Mouse (Mus musculus) midbrain, embryonic 16.5 days (tissue): Measurements from ENCODE around the gene AI661453. TPM values are rescaled to one million over a fixed set of nuclear protein-coding genes. Genes with fewer than 3 reads are reported as not detected.

Experiments used
- ATAC-seq: fragments of 200-750 bp; cut with Nextera tagmentation; 2 replicates; pipeline ENCODE4 v1.8.0; 2017; ENCODE audit warnings: moderate TSS enrichment
- H3K27ac ChIP-seq: fragments of 300-500 bp; sonication (generic); 2 replicates; pipeline ENCODE4 v1.5.1; 2014; ENCODE audit warnings: mild to moderate bottlenecking, low read length, mixed read lengths
- H3K27me3 ChIP-seq: fragments of 300-500 bp; sonication (generic); 2 replicates; pipeline ENCODE4 v1.6.1; 2014; ENCODE audit warnings: low read depth, low read length, mixed read lengths; ENCODE audit not compliant: control insufficient read depth, insufficient read depth
- H3K36me3 ChIP-seq: fragments of 300-500 bp; sonication (generic); 2 replicates; pipeline ENCODE4 v1.6.1; 2014; ENCODE audit warnings: mild to moderate bottlenecking, low read length, moderate library complexity, mixed read lengths; ENCODE audit not compliant: control insufficient read depth, insufficient read depth
- H3K4me1 ChIP-seq: fragments of 300-500 bp; sonication (generic); 2 replicates; pipeline ENCODE4 v1.6.1; 2014; ENCODE audit warnings: mild to moderate bottlenecking, low read length, mixed read lengths; ENCODE audit not compliant: control insufficient read depth, insufficient read depth
- H3K4me2 ChIP-seq: fragments of 300-500 bp; sonication (generic); 2 replicates; pipeline ENCODE4 v1.6.1; 2014; ENCODE audit warnings: mild to moderate bottlenecking, low read length, mixed read lengths
- H3K4me3 ChIP-seq: fragments of 300-500 bp; sonication (generic); 2 replicates; pipeline ENCODE4 v1.5.1; 2014; ENCODE audit warnings: low read depth, mild to moderate bottlenecking, low read length, moderate library complexity, mixed read lengths
- H3K9ac ChIP-seq: fragments of 300-500 bp; sonication (generic); 2 replicates; pipeline ENCODE4 v1.6.1; 2014; ENCODE audit warnings: low read depth, low read length, mixed read lengths
- H3K9me3 ChIP-seq: fragments of 300-500 bp; sonication (generic); replicated peaks from 2 replicates; pipeline ENCODE4 v1.6.1; 2014; ENCODE audit warnings: mild to moderate bottlenecking, low read length, mixed read lengths; ENCODE audit not compliant: control insufficient read depth, poor library complexity, severe bottlenecking
- whole genome bisulfite sequencing: fragments of 180-500 bp; shearing (Covaris S2); extraction: QIAGEN DNeasy Blood & Tissue Kit; methylation state at CpG from one replicate; pipeline ENCODE4 v1.1.7; 2014; 5-methylcytosine and 5-hydroxymethylcytosine counted together
- polyA plus RNA-seq: library from polyadenylated mRNA; unstranded; fragments of >200 nt; fragmentation: Nextera tagmentation; extraction: Ambion mirVana; gene quantifications from 2 replicates; pipeline ENCODE4 v1.2.1, GENCODE M21; 2015

AI661453 gene
- 0.09 and 0.17 TPM in 2 replicates for polyA plus RNA-seq

DNA sequence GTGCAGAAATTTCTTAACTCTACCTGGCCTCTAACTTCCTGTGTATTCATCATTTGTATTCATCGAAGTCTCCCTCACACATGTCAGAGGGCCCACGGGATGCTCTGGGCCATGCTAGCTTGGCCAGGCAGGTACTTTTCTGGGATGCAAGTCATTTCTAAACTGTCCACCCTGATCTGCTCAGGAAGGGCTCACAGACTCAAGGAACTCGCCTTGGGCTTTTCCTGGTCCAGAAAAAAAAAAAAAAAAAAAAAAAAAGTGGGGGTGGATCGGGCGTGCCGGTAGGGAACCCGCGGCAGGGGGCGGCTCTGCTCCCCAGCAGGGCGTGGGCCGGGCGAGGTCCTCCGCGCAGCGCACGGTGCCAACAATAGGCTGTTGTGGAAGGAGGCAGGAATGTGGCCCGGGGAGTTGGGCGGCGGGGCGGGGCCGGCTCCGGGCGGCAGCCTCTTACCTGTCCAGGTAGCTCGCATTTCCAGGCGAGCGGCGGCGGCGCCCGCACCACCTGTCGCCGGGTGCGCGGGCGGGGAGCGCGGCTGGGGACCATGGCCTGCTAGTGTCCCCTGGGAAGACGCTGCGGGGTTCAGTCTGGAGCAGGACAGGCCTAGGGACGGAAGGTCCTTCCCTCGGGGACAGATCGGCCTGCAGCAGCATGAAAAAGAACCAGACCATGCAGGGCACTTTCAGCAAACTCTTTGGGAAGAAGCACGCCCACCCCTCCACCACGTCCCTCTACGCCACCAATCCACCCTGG lies at the start of gene AI661453:
Gene AI661453 (plus strand): TSS at position 460 of the 751 bp plus-strand sequence.
- Histone ChIP-seq H3K4me2 (peak within 1 kb of the TSS; percentile 86), H3K4me3 (peak within 1 kb of the TSS; percentile 44), H3K27me3 (peaks cover 11% of the 10 kb centered on the region), H3K4me1 (peaks cover 13% of the 10 kb centered on the region), H3K27ac (no peak within 1 kb of the TSS), H3K9ac (peak within 1 kb of the TSS; percentile 59), H3K36me3 (no peaks in the 10 kb centered on the region), H3K9me3 (no peaks in the 10 kb centered on the region)
- WGBS, result 2% methylated on average over 39 of the region's 45 CpGs
- ATAC-seq, result no peak

DNA sequence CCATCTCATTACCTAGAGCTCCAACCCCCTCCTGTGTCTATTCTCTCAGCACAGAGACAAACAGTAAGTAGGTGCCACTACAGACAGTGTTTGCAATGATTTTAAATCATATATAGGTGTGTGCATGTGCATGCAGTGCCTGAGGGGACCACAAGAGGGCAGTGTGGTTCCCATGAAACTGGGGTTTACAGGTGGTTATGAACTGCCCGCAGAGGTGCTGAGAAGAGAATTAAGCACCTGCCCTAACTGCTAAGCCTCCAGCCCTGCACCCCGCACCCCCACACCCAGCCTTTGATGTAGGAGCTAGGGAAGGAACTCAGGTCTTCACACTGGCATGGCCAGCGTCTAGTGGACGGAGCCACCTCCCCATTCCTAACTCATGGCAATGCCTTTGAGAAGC lies 49.8 kb upstream of the AI661453 start:
- no peaks in the 10 kb centered on the region for H3K36me3 ChIP-seq
- no peak for ATAC-seq
- H3K4me2 ChIP-seq, result no peak overlapping the region
- no peak overlapping the region for H3K9ac ChIP-seq
- 59% methylated on average over 4 of the region's 4 CpGs for WGBS
- H3K4me3 ChIP-seq, result no peak overlapping the region
- no peaks in the 10 kb centered on the region for H3K4me1 ChIP-seq
- H3K27me3 ChIP-seq, result no peaks in the 10 kb centered on the region
- H3K27ac ChIP-seq, result no peak overlapping the region
- H3K9me3 ChIP-seq, result no peaks in the 10 kb centered on the region

DNA sequence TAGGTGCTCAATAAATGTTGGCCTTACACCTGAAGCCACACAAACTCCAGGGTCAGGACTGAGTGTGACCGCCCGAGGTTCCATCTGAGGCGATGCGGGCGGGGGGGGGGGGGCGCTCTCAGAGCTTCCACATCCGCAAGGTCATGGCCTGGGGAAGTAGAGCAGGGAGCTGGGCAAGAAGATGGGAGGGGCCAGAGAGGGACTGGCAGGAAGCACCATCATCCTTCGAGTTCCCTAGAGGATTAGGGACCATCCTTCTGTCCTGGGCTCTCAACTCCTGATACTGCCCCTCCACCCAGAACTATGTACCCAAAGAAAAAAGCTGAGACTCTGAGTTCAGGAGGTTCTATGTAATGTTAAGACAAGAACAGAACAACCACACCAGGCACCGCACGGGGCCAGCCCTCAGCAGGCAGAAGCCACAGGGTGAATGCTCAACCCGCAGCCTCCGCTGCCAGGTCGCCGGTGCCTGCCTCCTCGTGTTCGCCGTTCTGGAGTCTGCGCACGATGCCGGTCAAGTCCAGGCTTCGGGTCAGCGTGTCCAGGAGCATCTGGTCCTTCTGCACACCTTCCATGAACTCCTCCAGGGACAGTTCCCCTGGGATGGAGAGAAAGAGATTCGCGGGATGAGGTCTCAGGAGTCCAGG lies 42.1 kb upstream of the AI661453 start:
- Histone ChIP-seq H3K4me3 (peak overlapping the region; percentile 22; the same call in 1 of the 2 replicates), H3K36me3 (no peaks in the 10 kb centered on the region), H3K27ac (no peak overlapping the region), H3K27me3 (peaks cover 19% of the 10 kb centered on the region), H3K9me3 (no peaks in the 10 kb centered on the region), H3K4me1 (peaks cover 4% of the 10 kb centered on the region; the same call in 1 of the 2 replicates), H3K9ac (no peak overlapping the region), H3K4me2 (peak overlapping the region; percentile 45; the same call in 1 of the 2 replicates)
- WGBS, result 23% methylated on average over 22 of the region's 24 CpGs
- ATAC-seq, result no peak

DNA sequence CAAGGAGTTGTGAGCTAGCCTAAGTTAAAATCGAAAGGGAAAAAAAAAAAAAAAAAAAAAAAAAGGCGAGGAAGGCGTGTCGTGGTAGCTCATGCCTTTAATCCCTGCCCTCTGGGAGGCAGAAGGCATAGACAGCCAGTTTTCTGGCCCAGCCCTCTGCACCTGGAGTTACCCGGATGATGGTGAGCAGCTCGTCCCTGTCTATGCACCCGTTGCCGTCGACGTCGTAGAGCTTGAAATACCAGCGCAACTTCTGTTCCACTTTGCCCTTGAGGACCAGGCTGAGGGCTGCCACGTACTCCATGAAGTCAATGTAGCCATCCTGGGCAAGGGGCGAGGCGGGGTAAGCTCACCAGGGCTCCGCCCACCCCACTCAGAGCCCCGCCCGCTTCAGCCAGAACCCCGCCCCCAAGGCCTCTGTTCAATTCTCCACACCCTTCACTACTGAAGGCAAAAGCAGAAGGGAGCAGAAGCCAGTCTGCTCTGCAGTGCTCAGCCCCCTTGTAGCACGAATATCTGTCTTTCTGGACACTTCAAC lies 41.0 kb upstream of the AI661453 start:
- 4% methylated on average over 17 of the region's 20 CpGs for WGBS
- Histone ChIP-seq H3K27ac (no peak overlapping the region), H3K36me3 (no peaks in the 10 kb centered on the region), H3K4me2 (peak overlapping the region; percentile 45), H3K27me3 (peaks cover 19% of the 10 kb centered on the region), H3K4me1 (peaks cover 4% of the 10 kb centered on the region; the same call in 1 of the 2 replicates), H3K9me3 (no peaks in the 10 kb centered on the region), H3K4me3 (peak overlapping the region; percentile 18), H3K9ac (no peak overlapping the region)
- peak; percentile 39; the same call in 1 of the 2 replicates for ATAC-seq

DNA sequence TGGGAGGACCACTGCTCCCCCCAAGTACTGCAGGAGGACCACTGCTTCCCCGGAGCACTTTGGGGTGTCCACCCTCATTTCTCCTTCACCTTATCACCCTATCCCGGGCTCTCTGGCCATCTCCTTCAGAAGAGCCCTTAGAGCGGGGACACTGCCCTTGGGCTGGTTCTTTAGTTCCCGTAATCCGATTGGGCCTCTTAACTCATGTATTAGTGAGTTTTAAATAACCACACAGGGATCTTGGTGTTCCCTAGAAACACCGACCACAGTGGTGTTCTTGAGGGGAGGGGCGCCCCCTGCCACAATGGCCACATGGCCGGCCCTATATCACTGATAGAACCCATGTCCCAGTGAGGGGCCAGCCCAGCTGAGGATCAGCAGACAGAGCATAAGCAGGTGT lies 37.3 kb upstream of the AI661453 start:
- Histone ChIP-seq H3K36me3 (no peaks in the 10 kb centered on the region), H3K4me3 (no peak overlapping the region), H3K9ac (no peak overlapping the region), H3K4me2 (no peak overlapping the region), H3K4me1 (peaks cover 4% of the 10 kb centered on the region; the same call in 1 of the 2 replicates), H3K27me3 (peaks cover 18% of the 10 kb centered on the region), H3K27ac (no peak overlapping the region), H3K9me3 (no peaks in the 10 kb centered on the region)
- 80% methylated on average over 8 of the region's 8 CpGs for WGBS
- no peak for ATAC-seq

DNA sequence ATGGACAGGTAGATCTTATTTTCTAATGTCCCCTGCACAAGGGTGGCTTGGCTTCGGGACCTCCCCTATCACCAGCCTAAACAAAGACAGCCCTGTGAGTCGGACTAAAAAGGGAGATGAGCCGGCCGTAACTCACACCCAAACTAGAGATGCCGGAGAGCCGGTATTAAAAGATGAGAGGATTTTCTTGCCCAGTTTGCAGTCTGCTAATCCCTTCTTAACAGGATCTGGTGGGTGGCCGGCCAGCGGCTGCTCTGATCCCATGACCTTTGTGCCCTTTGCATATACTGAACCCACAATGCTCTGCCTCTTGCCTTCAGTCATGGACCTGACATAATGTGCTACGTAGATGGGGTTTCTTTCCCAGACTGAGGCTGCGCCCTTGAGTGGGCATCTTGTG lies 36.0 kb upstream of the AI661453 start, which contains the start of gene Guca1a:
Gene Guca1a (minus strand): TSS at position 134 of the 400 bp plus-strand sequence.
- Histone ChIP-seq H3K27me3 (peaks cover 8% of the 10 kb centered on the region), H3K4me1 (no peaks in the 10 kb centered on the region; the same call in 1 of the 2 replicates), H3K4me3 (no peak within 1 kb of the TSS), H3K27ac (no peak within 1 kb of the TSS), H3K36me3 (no peaks in the 10 kb centered on the region), H3K9ac (no peak within 1 kb of the TSS), H3K4me2 (no peak within 1 kb of the TSS), H3K9me3 (no peaks in the 10 kb centered on the region)
- WGBS, result 7% methylated on average over 10 of the region's 10 CpGs
- ATAC-seq, result no peak

DNA sequence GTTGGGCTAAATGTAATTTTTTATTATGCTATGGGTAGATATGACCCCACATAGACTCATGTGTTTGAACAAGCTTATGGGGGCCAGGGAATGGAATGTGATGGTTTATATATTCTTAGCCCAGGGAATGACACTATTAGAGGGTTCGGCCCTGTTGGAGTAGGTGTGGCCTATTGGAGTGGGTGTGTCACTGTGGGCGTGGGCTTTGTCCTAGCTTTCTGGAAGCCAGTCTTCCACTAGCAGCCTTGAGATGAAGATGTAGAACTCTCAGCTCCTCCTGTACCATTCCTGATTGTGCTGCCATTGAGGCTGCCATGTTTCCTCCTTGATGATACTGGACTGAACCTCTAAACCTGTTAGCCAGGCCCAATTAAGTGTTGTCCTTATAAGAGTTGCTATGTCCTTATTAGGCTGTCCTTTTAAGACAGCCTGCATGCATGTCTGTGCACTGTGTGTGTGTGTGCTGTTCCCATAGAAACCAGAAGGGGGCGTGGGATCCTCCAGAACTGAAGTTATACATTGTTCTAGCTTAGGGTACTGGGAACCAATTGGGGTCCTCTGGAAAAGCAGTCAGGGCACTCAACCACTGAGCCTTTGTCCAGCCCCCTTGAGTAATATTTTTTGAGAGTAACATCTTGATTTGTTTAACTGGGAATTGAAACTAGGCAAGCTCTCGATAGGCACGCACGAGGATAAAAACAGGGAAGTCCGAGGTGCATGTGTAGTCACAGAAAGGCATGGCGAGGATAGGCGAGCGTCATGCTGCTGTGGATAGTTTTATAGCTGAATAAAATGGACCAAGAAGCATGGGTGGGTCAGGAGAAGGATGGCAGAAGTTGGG lies 28.5 kb upstream of the AI661453 start:
- Histone ChIP-seq H3K4me2 (no peak overlapping the region), H3K27me3 (peaks cover 17% of the 10 kb centered on the region), H3K4me1 (no peaks in the 10 kb centered on the region), H3K36me3 (no peaks in the 10 kb centered on the region), H3K9me3 (no peaks in the 10 kb centered on the region), H3K9ac (no peak overlapping the region), H3K27ac (no peak overlapping the region), H3K4me3 (no peak overlapping the region)
- ATAC-seq, result no peak
- 64% methylated on average over 10 of the region's 10 CpGs for WGBS

DNA sequence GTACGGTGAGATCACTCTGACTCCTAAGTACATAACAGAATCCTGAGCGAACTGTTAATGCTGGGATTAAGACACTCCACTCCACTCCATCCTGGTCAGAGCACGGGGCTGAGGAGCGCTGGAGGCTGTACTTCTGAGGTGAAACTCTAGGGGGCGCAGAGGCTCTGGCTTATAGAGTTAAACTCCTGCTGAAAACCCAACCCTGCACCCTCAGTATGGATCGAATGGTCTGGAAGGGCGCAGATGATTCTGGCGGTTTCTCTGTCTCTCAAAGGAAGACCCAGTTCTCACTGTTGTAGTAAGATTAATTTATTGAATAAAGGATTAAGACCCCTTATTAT lies 27.9 kb upstream of the AI661453 start:
- peaks cover 17% of the 10 kb centered on the region for H3K27me3 ChIP-seq
- no peak overlapping the region for H3K4me2 ChIP-seq
- no peak overlapping the region for H3K27ac ChIP-seq
- H3K4me1 ChIP-seq, result no peaks in the 10 kb centered on the region
- ATAC-seq, result no peak
- no peaks in the 10 kb centered on the region for H3K36me3 ChIP-seq
- no peak overlapping the region for H3K9ac ChIP-seq
- WGBS, result 23% methylated on average over 8 of the region's 8 CpGs
- H3K9me3 ChIP-seq, result no peaks in the 10 kb centered on the region
- H3K4me3 ChIP-seq, result no peak overlapping the region
